Mouse (Mus musculus): ENCODE measurements around the gene Wsb2.
"Not testable (repeated sequence)": the region's sequence is repeated elsewhere in the genome, so short reads cannot be mapped to it uniquely, and the experiment has no call there.

Gene Wsb2

GRCm38 (mm10) chr5:117357129-117357477 lies at the start of gene Wsb2:
Gene Wsb2 (plus strand): TSS chr5:117357304.
- CTCF ChIA-PET = interaction anchor here (0.5 to 1.4 kb wide), 2 partner anchors 19 to 40 kb away, joined by 3 read pairs; no protein-coding TSS in a partner anchor

GRCm38 (mm10) chr5:117307699-117308098 lies 49.4 kb upstream of the Wsb2 start:
- CTCF ChIA-PET = interaction anchor here (0.6 to 0.7 kb wide), 5 partner anchors 75 to 914 kb away, joined by 3 to 6 read pairs (median 4); no protein-coding TSS in a partner anchor

DNA sequence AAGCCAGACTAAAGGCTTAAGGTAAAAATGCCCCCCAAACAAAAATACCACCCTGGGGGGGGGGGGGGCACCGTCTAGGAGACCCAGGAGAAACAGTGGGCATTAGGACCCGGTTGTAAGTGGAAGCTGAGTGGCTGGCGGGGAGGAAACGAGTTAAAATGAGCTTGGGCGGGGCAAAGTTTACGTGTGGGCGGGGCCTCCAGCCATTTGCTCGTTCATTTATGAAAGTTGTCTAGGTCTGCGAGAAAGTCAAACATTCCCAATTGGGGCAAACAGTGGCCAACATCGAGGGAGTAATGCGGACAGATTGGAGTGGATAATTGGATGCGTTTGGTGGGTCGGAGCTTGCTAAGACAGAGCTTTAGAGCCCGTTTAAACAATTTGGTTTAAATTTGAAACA lies 43.7 kb upstream of the Wsb2 start:
- CTCF ChIA-PET = interaction anchor here (0.5 to 0.6 kb wide), 3 partner anchors 42 to 1509 kb away, joined by 3 to 7 read pairs (median 3); no protein-coding TSS in a partner anchor

DNA sequence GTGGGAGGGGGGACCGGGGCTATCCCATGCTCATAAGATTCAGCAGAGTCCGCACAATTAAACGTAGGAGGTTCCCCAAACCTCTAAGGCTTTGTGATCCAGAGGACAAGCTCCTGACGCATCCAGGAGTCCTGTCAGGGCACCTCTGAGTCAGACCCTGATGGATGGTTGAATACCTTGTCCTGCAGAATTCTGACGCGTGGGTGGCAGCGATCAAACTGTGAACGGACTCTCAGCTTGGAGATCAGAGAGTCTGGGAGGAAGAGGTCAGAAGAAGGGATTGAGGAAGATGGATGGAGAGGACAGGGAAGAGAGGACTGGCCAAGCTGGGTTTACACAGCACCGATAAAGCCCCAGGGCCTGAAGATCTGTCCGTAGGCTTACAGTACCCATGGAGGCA lies 43.2 kb upstream of the Wsb2 start:
- CTCF ChIA-PET = interaction anchor here (0.6 kb wide), 2 partner anchors 43 to 1509 kb away, joined by 3 to 7 read pairs; no protein-coding TSS in a partner anchor

DNA sequence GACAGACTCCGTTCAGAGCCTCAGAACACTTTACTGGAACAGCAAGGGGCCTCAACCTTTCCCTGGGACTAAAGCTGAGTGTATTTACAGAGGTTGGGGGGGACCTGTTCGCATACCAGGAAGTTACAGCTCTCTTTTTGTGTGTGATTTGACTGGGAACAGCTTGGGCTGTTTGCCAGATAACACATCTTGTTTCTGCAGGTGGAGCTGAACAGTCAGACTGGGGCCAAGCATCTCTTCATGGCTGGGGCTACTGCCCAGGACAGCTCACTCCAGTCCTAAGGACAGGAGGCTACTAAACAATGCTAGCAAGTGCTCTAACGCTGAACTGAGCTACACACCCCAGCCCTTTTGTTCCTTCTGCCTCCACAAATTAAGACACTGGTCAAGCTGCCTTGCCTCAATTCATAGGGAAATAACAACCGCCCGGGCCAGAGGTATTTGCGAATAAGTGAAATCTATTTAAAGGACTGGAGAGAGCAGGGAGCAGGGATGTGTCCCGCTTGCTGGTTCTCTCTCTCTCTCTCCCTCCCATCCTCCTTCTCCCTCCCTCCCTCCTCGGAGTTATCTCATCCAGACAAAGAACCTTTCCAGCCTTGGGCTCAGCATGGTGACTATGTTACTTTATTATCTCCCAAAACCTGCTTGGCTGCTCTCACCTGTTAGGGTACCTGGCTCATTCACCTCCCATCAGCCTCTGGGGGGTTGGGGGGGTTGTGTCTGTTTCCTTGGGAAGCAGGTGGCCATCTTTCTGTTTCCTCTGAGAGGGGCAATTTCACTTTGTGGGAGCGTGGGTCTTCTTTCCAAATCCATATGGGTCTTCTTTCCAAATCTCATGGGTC lies 42.3 kb upstream of the Wsb2 start:
- CTCF ChIA-PET = interaction anchor here (0.5 to 0.7 kb wide), 2 partner anchors 89 to 135 kb away, joined by 3 to 10 read pairs; no protein-coding TSS in a partner anchor

DNA sequence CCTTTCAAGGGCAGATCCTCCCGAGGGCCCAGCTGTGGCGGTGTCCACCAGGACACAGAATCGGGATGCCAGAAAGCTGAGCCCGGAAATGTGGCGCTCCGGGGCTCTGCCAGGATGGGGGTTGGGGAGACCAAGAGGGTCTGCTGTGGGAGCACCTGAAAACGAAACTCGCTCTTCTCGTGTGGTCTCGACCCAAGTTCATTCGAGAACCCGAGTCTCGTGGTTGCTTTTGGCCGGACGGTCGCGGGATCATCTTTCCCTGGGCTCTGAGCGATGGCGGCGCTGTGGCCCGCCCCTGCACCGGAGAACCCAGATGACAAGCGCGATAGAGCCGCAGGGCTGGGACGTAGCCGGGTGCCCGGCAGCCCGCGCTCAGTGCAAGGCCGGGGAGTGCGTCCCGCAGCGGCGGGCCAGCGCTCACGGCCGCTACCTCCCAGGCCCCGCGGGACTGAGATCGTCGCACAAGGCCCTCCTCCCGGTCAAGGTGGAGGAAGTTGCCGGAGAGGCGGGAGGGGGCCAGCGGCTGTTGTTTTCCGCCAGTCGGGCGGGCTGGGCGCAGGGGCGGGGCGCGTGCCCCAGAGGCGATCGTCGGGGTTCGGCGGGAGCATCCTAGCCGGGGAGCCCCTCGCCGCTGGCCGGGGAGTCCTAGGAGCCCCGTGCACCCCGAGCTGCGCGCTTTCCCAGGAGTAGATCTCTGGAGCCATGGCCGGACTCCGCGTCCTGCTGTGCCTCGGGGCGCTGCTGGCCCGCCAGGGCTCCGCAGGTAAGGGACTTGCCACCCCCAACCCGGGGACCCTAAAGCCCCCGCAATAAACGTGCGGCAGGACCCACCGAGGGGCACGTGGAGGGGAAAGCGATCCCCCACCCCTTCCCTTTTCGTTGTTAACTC lies 38.1 kb upstream of the Wsb2 start, which contains the start of gene Vsig10:
Vsig10 (plus strand) TSS at position 343 of the 889 bp plus-strand sequence.
- CTCF ChIA-PET = no interaction called here

- CTCF ChIA-PET = interaction anchor here (0.6 kb wide), 1 partner anchor 61 kb away, joined by 3 read pairs; no protein-coding TSS in a partner anchor
Measured at GRCm38 (mm10) chr5:117323751-117324150, 33.4 kb upstream of the Wsb2 start.

GRCm38 (mm10) chr5:117326408-117326807 lies 30.7 kb upstream of the Wsb2 start:
- CTCF ChIA-PET = no interaction called here

DNA sequence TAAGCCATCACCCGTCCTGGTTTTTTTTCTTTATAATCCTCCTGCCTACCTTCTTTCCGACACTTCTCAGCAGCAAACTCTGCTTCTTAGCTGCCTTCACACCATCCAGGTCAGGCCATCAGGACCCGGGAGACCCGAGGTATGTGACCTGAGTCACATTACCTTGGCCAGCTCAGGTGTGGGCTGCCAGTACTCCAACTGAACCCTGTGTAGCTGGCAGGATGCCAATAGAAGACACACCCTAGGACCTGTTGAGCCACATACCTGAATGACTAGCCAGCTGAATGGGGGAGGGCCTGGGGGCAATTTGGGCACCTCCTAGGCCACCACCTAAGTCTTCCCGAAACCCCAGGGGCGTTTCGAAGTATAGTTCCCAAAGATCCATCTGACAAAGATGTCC lies 26.6 kb upstream of the Wsb2 start:
- CTCF ChIA-PET = interaction anchor here (0.5 kb wide), 1 partner anchor 44 kb away, joined by 4 read pairs; no protein-coding TSS in a partner anchor

- CTCF ChIA-PET = no interaction called here
Measured at GRCm38 (mm10) chr5:117337999-117338398, 19.1 kb upstream of the Wsb2 start.

- CTCF ChIA-PET = interaction anchor here (0.6 kb wide), 1 partner anchor 222 kb away, joined by 3 read pairs; no protein-coding TSS in a partner anchor
Measured at GRCm38 (mm10) chr5:117338503-117338902, 18.6 kb upstream of the Wsb2 start.

- CTCF ChIA-PET = no interaction called here
Measured at GRCm38 (mm10) chr5:117340081-117340480, 17.0 kb upstream of the Wsb2 start.

DNA sequence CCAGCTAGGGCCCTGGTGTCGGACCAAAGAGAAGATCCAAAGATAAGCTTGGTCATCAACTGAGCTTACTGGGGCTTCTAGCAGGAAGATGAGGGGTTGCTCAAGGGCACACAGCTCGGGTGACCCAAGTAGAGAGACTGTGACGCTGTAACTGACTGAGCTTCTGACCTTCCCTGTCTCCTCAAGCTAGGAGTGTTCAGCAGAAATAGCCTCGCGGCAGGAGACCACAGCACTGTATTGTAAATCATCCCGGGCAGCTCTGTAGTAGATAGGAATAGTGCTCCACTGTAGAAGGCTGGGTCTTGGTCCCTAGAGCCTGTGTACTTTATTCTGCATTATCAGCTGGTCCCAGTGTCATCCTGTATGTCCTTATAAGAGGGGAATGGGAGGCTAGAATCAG lies 15.2 kb upstream of the Wsb2 start:
- CTCF ChIA-PET = interaction anchor here (0.5 kb wide), 1 partner anchor 16 kb away, joined by 4 read pairs; no protein-coding TSS in a partner anchor

DNA sequence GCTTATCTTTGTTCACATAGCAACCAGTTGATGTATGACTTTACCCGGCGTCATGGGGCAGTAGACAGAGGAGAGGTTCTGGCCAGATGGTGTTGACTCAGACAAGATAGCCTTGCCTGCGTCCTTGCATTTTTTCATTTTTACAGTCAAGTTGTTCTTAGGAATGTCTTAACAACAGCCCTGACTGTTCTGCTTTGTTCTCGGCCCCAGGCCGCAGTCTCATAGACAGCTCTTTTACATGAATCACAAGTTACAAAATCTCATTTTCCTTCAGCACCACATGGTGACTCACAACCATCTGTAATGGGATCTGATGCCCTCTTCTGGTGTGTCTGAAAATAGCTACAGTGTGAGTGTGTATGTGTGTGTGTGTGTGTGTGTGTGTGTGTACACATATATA lies 12.6 kb upstream of the Wsb2 start:
- CTCF ChIA-PET = not testable (repeated sequence)

DNA sequence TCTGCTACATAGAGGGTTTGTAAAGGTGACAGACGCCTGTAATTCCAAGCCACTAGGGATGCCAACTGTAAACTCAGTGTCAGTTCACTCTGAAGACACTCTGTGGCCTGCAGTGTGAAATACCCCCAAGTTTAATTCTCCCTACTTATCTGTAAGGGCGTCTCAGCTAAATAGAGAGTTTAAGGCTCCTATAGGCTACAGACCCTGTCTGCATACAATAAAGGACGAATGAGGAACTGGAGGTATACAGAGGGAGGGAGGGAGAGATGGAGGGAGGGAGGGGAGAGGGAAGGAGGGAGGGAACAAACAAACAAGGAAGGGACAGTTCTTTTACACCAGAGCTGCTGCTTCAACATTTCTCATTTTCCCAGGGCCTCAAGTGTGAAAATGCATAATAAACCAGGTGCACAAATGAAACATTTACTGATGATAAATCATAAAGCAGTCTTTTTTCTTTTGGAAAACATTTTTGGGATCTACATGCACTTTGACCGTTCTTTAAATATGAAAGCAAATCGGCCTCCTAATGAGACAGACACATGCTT lies 11.6 kb upstream of the Wsb2 start:
- CTCF ChIA-PET = no interaction called here

DNA sequence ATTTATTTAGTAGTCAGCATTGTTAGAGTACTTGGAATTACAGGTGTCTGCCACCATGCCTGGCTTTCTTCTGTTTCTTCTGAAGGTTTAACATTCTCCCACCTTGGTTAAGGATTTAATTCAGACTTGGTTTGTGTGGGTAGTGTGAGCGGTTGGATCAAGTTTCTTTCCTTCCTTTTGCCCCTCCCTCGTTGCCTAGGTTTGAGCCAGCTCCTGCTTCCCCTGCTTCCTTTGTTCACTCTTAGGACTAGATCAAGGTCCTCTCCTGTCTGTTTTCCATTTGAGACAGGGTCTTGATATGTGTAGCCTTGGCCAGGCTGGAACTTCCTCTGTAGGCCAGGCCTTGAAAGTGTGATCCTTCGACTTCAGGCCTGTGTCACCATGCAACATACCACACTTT lies 10.8 kb upstream of the Wsb2 start:
- CTCF ChIA-PET = no interaction called here

GRCm38 (mm10) chr5:117347011-117347410 lies 10.1 kb upstream of the Wsb2 start:
- CTCF ChIA-PET = no interaction called here

GRCm38 (mm10) chr5:117347838-117348237 lies 9.3 kb upstream of the Wsb2 start:
- CTCF ChIA-PET = no interaction called here

- CTCF ChIA-PET = no interaction called here
Measured at GRCm38 (mm10) chr5:117348279-117348678, 8.8 kb upstream of the Wsb2 start.

DNA sequence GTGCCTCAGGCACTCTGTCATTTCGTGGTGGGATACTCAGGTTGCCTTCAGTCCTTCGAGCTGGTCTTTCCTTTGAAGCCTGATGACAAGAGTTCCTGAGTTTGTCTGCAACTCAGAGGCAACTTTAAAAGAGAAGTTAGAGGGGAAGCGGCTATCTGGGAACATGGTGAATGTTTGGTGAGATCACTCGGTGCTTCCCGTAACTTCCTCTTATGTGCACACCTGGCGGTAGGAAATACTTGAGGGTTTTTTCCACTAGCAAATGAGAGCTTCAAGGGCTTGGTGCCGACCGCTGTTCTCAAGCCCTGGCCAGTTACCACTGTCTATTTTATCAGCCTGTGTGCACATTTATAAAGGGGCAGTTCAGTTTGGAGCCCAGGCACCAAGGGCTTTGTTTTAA lies 3.0 kb upstream of the Wsb2 start:
- CTCF ChIA-PET = no interaction called here

GRCm38 (mm10) chr5:117355648-117356303 lies 1.3 kb upstream of the Wsb2 start:
- CTCF ChIA-PET = interaction anchor here (0.5 kb wide), 1 partner anchor 49 kb away, joined by 9 read pairs; no protein-coding TSS in a partner anchor

All from spleen, embryonic (tissue).